Mouse (Mus musculus) hindbrain, embryonic 16.5 days (tissue): ENCODE results near the gene Ppp4r3b. TPM values are rescaled to one million over a fixed set of nuclear protein-coding genes. Genes with fewer than 3 reads are reported as not detected.

Source experiments
- ATAC-seq: fragments of 200-750 bp; cut with Nextera tagmentation; 2 replicates; pipeline ENCODE4 v1.8.0; 2017; ENCODE audit warnings: moderate TSS enrichment, moderate library complexity
- H3K27ac ChIP-seq: fragments of 300-500 bp; sonication (generic); 2 replicates; pipeline ENCODE4 v1.5.1; 2014; ENCODE audit warnings: low read depth, mild to moderate bottlenecking, control low read depth, low read length, moderate library complexity
- H3K27me3 ChIP-seq: fragments of 300-500 bp; sonication (generic); replicated peaks from 2 replicates; pipeline ENCODE4 v1.6.1; 2014; ENCODE audit warnings: low read length; ENCODE audit not compliant: control insufficient read depth, insufficient read depth
- H3K36me3 ChIP-seq: fragments of 300-500 bp; sonication (generic); 2 replicates; pipeline ENCODE4 v1.6.1; 2014; ENCODE audit warnings: mild to moderate bottlenecking, low read length, moderate library complexity, mixed read lengths; ENCODE audit not compliant: control insufficient read depth, insufficient read depth
- H3K4me1 ChIP-seq: fragments of 300-500 bp; sonication (generic); 2 replicates; pipeline ENCODE4 v1.6.1; 2014; ENCODE audit warnings: low read depth, low read length; ENCODE audit not compliant: control insufficient read depth, insufficient read depth
- H3K4me2 ChIP-seq: fragments of 300-500 bp; sonication (generic); 2 replicates; pipeline ENCODE4 v1.6.1; 2014; ENCODE audit warnings: mild to moderate bottlenecking, low read length, control low read depth, moderate library complexity
- H3K4me3 ChIP-seq: fragments of 300-500 bp; sonication (generic); 2 replicates; pipeline ENCODE4 v1.5.1; 2014; ENCODE audit warnings: mild to moderate bottlenecking, low read length, control low read depth, moderate library complexity
- H3K9ac ChIP-seq: fragments of 300-500 bp; sonication (generic); 2 replicates; pipeline ENCODE4 v1.6.1; 2014; ENCODE audit warnings: low read depth, mild to moderate bottlenecking, control low read depth, low read length, moderate library complexity
- H3K9me3 ChIP-seq: fragments of 300-500 bp; sonication (generic); 2 replicates; pipeline ENCODE4 v1.6.1; 2014; ENCODE audit warnings: mild to moderate bottlenecking, low read length, moderate library complexity; ENCODE audit not compliant: control insufficient read depth
- WGBS: fragments of 180-500 bp; shearing (Covaris S2); extraction: QIAGEN DNeasy Blood & Tissue Kit; methylation state at CpG from one replicate; pipeline ENCODE4 v1.1.7; 2014; 5-methylcytosine and 5-hydroxymethylcytosine counted together
- polyA plus RNA-seq: library from polyadenylated mRNA; unstranded; fragments of >200 nt; fragmentation: Nextera tagmentation; extraction: Ambion mirVana; gene quantifications from 2 replicates; pipeline ENCODE4 v1.2.1, GENCODE M21; 2015

The Ppp4r3b gene
- polyA plus RNA-seq: 65.9 and 66.3 TPM in 2 replicates

GRCm38 (mm10) chr11:29172563-29173124, at the start of gene Ppp4r3b:
TSS of gene Ppp4r3b (plus strand) at chr11:29172890.
- no peaks in the 10 kb centered on the region for H3K9me3 ChIP-seq
- peak; percentile 98 for ATAC-seq
- H3K27ac ChIP-seq: peak within 1 kb of the TSS; percentile 97
- H3K36me3 ChIP-seq: no peaks in the 10 kb centered on the region
- H3K4me2 ChIP-seq: peak within 1 kb of the TSS; percentile 69
- WGBS: 0% methylated on average over 50 of the region's 50 CpGs
- H3K4me1 ChIP-seq: peaks cover 10% of the 10 kb centered on the region
- no peaks in the 10 kb centered on the region for H3K27me3 ChIP-seq
- H3K9ac ChIP-seq: peak within 1 kb of the TSS; percentile 98
- H3K4me3 ChIP-seq: peak within 1 kb of the TSS; percentile 96

- peak overlapping the region; percentile 81; the same call in 1 of the 2 replicates for H3K27ac ChIP-seq
- 59% methylated on average over 11 of the region's 11 CpGs for WGBS
Measured at GRCm38 (mm10) chr11:29129862-29130384, 42.8 kb upstream of the Ppp4r3b start.

GRCm38 (mm10) chr11:29130385-29131355, 42.0 kb upstream of the Ppp4r3b start, which contains the start of gene Pnpt1:
TSS of gene Pnpt1 (plus strand) at chr11:29130744.
- ATAC-seq: peak; percentile 100
- 4% methylated on average over 50 of the region's 50 CpGs for WGBS
- Histone ChIP-seq H3K4me2 (peak within 1 kb of the TSS; percentile 79), H3K4me3 (peak within 1 kb of the TSS; percentile 81), H3K27me3 (no peaks in the 10 kb centered on the region), H3K9me3 (no peaks in the 10 kb centered on the region), H3K36me3 (peaks cover 3% of the 10 kb centered on the region; the same call in 1 of the 2 replicates), H3K9ac (peak within 1 kb of the TSS; percentile 85), H3K27ac (peak within 1 kb of the TSS; percentile 81), H3K4me1 (peaks cover 6% of the 10 kb centered on the region; the same call in 1 of the 2 replicates)

More at GRCm38 (mm10) chr11:29129862-29130384, 42.8 kb upstream of the Ppp4r3b start:
- Histone ChIP-seq H3K27me3 (no peaks in the 10 kb centered on the region), H3K9me3 (no peaks in the 10 kb centered on the region), H3K36me3 (peaks cover 2% of the 10 kb centered on the region; the same call in 1 of the 2 replicates), H3K4me1 (peaks cover 6% of the 10 kb centered on the region; the same call in 1 of the 2 replicates), H3K4me3 (peak overlapping the region; percentile 81), H3K9ac (peak overlapping the region; percentile 85), H3K4me2 (peak overlapping the region; percentile 60)
- peak; percentile 73 for ATAC-seq

- no peaks in the 10 kb centered on the region for H3K9me3 ChIP-seq
- H3K36me3 ChIP-seq: peaks cover 9% of the 10 kb centered on the region
- no peak overlapping the region for H3K27ac ChIP-seq
- H3K27me3 ChIP-seq: no peaks in the 10 kb centered on the region
- no peak for ATAC-seq
- no peaks in the 10 kb centered on the region for H3K4me1 ChIP-seq
- H3K4me3 ChIP-seq: no peak overlapping the region
- no peak overlapping the region for H3K4me2 ChIP-seq
- H3K9ac ChIP-seq: no peak overlapping the region
- WGBS: 44% methylated on average over 1 of the region's 1 CpGs
Measured at GRCm38 (mm10) chr11:29140671-29141070, 32.0 kb upstream of the Ppp4r3b start.

GRCm38 (mm10) chr11:29148901-29149300, 23.8 kb upstream of the Ppp4r3b start:
- Histone ChIP-seq H3K9me3 (no peaks in the 10 kb centered on the region), H3K27ac (no peak overlapping the region), H3K4me1 (no peaks in the 10 kb centered on the region), H3K9ac (no peak overlapping the region), H3K27me3 (no peaks in the 10 kb centered on the region), H3K36me3 (peaks cover 12% of the 10 kb centered on the region), H3K4me3 (no peak overlapping the region), H3K4me2 (no peak overlapping the region)
- no peak for ATAC-seq
- WGBS: 95% methylated on average over 2 of the region's 2 CpGs

- WGBS: 98% methylated on average over 4 of the region's 4 CpGs
- Histone ChIP-seq H3K27ac (no peak overlapping the region), H3K9me3 (no peaks in the 10 kb centered on the region), H3K4me3 (no peak overlapping the region), H3K4me1 (no peaks in the 10 kb centered on the region), H3K36me3 (peaks cover 13% of the 10 kb centered on the region), H3K4me2 (no peak overlapping the region), H3K27me3 (no peaks in the 10 kb centered on the region), H3K9ac (no peak overlapping the region)
- ATAC-seq: no peak
Measured at GRCm38 (mm10) chr11:29163569-29163968, 9.1 kb upstream of the Ppp4r3b start.

GRCm38 (mm10) chr11:29171959-29172391, 715 bp upstream of the Ppp4r3b start:
- peak; percentile 43 for ATAC-seq
- peak overlapping the region; percentile 60 for H3K9ac ChIP-seq
- H3K4me3 ChIP-seq: peak overlapping the region; percentile 96
- peak overlapping the region; percentile 69 for H3K4me2 ChIP-seq
- peaks cover 10% of the 10 kb centered on the region for H3K4me1 ChIP-seq
- no peaks in the 10 kb centered on the region for H3K27me3 ChIP-seq
- H3K27ac ChIP-seq: peak overlapping the region; percentile 36
- H3K9me3 ChIP-seq: no peaks in the 10 kb centered on the region
- under 1% methylated on average over 34 of the region's 34 CpGs for WGBS
- no peaks in the 10 kb centered on the region for H3K36me3 ChIP-seq

- peak; percentile 63 for ATAC-seq
- Histone ChIP-seq H3K4me3 (peak overlapping the region; percentile 96), H3K4me2 (peak overlapping the region; percentile 61), H3K27me3 (no peaks in the 10 kb centered on the region), H3K9me3 (no peaks in the 10 kb centered on the region), H3K27ac (peak overlapping the region; percentile 97), H3K36me3 (no peaks in the 10 kb centered on the region), H3K4me1 (peaks cover 10% of the 10 kb centered on the region), H3K9ac (peak overlapping the region; percentile 98)
- 0% methylated on average over 38 of the region's 38 CpGs for WGBS
Measured at GRCm38 (mm10) chr11:29173125-29173631, 488 bp downstream of the Ppp4r3b start.
